Mouse (Mus musculus) regulatory T cell (primary cell): ENCODE data around the gene Prex1.
"Not testable (repeated sequence)": the region's sequence is repeated elsewhere in the genome, so short reads cannot be mapped to it uniquely, and the experiment has no call there.

Experiments
- in situ Hi-C: fragments of 300-600 bp; cut with MboI, MseI; formaldehyde crosslinking; loops from one replicate; pipeline ENCODE4 v1.15.1; 2025; ENCODE audit warnings: high pct_unique_total_duplicates

Gene Prex1

GRCm38 (mm10) chr2:166523156-166523890, 190.3 kb downstream of the Prex1 start:
- in situ Hi-C loops = no loop called here

GRCm38 (mm10) chr2:166522612-166523120, 191.0 kb downstream of the Prex1 start:
- in situ Hi-C loops = no loop called here

GRCm38 (mm10) chr2:166521878-166522611, 191.6 kb downstream of the Prex1 start:
- in situ Hi-C loops = no loop called here

- in situ Hi-C loops = no loop called here
These were observed 192.2 kb downstream of the Prex1 start for GRCm38 (mm10) chr2:166521461-166521860.

GRCm38 (mm10) chr2:166520536-166520935, 193.1 kb downstream of the Prex1 start:
- in situ Hi-C loops = no loop called here

- in situ Hi-C loops = not testable (repeated sequence)
These were observed 196.0 kb downstream of the Prex1 start for GRCm38 (mm10) chr2:166517392-166518174.

- in situ Hi-C loops = no loop called here
These were observed 196.7 kb downstream of the Prex1 start for GRCm38 (mm10) chr2:166516818-166517353.
